Mouse (Mus musculus): ENCODE measurements around the gene Cd19.

Cd19 gene

DNA sequence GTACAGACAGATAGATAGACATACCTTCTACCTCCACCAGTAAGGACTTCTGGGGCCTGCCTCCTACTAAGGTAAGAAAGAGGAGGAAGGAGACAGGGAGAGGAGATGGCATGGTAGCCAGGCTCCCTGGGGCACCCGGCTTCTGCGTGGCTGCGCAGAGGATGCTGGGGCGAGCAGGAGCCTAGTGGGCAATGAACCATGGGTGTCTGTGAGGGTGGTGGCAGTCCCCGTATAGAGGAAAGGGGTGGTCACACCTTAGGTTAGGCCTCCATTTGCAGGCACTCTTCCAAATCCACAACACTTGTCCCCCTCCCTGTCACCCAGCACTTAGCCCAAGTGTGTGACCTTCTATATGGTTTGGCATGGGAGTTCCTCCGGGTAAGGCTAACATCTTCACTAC is at the start of gene Cd19:
TSS of gene Cd19 (minus strand) at position 165 of the 400 bp plus-strand sequence.
- no peak for DNase-seq (ENCODE audit: low spot score in 2 of 2)

DNA sequence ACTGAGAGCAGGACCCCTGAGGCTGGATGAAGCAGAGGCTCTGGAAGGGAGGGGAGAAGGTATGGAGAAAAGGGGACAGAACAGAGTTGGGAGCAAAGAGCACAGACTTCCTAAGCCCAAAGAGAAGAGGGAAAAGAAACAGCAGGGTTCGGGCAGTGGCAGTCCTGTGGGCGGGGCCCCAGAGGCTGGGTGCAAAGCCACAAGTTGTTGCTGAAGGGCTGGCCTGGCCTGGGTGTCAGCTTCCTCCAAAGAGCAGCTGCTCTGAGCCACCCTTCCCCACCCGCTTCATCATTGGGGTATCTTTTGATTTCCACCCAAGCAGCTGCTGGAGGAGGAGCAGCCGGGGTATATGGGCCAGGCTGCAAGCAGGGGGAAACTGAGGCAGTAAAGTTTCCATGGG is 49.4 kb upstream of the Cd19 start:
- no peak for DNase-seq (ENCODE audit: low spot score in 2 of 2)

DNA sequence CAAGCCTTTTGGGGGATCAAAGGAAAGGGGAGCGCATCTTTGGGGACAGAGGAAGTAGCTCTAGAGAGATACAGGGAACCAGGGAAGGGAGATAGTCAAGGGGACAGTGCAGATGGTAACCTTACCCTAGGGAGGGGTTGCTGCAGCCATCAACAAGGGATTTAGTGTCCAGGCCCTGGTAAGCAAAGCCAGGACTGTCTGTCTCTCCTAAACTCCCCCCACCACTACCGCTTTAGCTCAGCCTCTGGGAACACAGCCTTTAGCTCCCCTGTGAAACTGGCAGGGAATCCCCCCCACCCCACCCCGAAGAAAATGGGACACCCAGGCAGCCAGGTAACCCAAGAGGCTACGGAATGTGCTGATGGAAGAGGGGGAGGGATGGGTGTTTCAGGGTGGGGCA is 48.9 kb upstream of the Cd19 start:
- DNase-seq (ENCODE audit: low spot score in 2 of 2), result no peak

DNA sequence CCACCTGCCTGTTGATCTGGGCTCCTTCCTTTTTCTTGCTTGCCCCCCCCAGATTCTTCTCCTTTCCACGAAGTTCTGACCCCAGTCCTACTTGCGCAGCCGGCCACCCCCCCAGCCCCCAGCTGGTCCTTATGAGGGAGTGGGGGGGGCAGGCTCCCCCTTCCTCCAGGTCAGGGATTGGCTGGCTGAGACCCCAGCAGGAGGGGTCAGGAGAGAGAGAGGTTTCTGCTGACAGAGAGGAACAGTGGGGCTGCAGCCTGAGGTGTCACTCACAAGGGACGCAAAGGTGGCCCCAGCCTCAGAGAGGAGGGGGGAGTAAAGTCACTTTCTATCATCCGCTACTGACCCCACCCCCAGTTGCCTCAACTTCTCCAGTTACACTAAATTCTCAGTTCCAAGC is 48.3 kb upstream of the Cd19 start, which contains the start of gene Atp2a1:
TSS of gene Atp2a1 (minus strand) at position 105 of the 400 bp plus-strand sequence.
- DNase-seq (ENCODE audit: low spot score in 2 of 2), result no peak

DNA sequence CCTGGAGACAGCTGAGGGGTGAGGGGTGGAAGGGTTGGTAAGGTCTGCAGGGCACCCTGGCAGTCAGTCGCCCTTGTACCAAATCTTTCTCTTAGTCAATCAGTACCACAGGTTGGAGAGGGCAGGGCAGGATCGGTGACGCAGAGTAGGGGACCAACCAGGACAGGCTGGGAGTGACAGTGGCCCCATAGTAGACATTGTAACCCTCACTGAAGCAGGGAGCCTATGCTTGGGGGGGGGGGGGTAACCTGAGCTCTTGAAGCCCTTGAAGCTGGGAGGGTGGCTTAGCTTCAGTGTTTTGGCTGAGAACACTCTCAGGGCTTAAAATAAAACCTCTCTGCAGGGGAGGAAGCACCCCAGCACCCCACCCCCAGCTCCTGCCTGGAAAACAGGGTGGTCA is 46.9 kb upstream of the Cd19 start:
- no peak for DNase-seq (ENCODE audit: low spot score in 2 of 2)

DNA sequence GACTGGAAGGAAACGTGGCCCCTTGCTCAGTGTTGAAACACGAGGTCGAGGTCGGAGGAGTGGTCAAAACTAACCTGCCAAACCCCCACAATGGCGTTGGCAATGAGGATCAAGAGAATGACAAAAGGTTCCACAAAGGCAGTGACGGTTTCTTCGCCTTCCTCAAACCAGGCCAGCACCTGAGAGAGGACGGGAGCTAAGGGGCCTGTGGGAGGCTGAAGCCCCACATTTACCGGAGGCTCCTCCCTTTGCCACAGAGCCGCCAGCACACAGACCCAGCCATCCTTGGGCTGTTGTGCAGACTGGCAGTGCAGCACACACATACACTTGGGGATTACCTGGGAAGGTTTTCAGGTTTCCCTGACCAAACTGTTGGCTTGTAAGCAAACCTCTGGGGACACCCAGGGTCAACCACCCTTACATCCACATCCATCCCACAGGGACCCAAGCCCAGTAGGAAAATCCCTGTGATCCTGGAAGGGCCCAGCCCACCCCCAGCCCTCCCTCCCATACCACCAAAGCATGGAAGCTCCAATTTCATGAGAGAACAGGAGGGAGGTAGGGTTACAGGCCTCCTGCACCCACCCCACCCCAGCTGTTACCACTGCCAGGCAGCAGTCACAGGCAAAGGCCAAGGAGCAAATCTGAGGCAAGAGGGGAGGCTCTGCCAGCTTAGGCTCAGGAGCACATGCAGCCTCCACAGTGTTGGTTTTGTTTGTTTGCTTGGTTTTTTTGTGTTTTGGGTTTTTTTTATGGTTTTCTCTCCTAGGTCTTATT is 46.1 kb upstream of the Cd19 start:
- DNase-seq (ENCODE audit: low spot score in 2 of 2), result no peak

DNA sequence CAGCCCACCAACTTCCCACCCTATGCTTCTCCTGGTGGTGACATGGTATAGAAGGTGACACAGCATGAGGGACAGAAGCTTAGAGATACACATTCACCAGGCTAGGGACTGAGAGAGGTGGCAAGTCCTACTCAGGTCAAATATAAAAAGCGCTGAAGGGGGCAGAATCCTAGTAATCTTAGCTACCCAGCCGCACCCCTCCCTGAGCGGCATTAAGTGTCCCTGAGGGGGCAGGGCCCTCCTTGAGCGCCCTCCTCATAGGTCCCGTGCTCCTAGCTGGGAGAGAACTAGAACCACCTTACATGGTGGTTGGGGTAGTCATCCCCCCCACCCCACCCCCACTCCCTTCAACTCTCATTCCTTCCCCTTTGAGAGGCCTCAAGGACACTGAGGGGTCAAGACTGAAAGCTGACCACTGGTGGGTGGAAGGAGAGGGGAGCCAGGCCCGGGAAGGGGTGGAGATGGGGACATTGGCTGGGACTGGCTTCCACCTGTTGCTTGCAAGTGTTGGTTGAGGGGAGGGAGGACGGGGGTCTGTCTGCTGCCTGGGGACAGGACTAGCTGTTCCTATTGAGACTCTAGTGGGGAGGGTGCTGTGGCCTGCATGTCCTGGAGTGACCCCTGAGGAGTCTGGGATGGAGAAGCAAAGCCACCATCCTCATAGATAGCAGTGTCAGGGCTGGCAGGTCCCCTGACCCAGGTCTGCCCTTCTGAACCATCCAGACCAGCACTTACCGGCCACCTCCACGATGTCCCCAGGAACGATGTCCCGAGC is 44.3 kb upstream of the Cd19 start:
- DNase-seq (ENCODE audit: low spot score in 2 of 2), result no peak

DNA sequence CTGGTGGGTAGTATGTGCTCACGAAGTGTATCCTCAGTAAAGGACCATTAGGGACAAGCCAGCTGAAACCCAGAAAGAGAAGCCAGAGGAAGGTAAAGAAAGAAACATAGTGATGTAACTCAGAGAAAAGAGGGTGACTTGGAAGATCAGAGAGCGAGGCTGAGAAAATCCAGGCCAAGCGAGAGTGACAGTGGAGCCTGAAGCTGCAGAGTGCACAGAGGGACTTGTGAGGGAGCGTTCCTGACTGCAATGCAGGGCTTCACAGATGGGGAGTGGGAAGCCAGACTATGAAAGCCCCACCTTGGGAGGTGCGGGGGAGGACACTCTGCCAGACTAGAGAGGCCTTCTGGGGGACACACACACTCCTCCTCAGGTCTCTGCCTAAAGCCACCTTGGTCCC is 43.5 kb upstream of the Cd19 start:
- DNase-seq (ENCODE audit: low spot score in 2 of 2), result no peak

DNA sequence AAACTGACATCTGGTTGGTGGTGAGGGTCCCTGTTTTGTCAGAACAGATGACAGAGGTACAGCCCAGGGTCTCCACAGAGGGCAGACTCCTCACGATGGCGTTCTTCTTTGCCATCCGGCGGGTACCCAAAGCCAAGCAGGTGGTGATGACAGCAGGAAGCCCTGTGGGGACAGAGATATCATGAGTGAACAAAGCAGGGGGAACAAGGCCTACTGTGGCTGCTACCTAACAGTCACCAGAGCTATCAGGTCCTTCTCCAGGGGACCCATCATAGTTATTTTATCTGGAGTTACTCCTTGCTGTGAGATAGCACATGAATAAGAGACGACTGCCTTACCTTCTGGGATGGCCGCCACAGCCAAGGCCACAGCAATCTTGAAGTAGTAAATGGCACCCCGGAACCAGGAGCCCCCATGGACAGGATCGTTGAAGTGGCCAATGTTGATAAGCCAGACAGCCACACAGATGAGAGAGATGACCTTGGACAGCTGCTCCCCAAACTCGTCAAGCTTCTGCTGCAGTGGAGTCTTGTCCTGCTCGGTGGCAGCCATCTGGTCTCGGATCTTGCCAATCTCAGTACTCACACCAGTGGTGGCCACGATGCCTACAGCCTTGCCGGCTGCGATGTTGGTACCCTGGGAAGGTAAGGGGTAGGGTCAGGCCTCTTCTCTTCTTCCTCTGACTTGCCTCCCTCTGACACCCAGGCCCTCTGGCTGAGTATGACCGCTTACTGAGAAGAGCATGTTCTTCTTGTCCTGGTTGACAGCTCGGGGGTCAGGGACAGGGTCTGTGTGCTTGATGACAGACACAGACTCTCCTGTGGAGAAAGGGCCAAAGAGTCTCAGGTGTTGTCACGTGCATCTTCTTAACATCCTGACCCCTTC is 41.9 kb upstream of the Cd19 start:
- no peak for DNase-seq (ENCODE audit: low spot score in 2 of 2)

DNA sequence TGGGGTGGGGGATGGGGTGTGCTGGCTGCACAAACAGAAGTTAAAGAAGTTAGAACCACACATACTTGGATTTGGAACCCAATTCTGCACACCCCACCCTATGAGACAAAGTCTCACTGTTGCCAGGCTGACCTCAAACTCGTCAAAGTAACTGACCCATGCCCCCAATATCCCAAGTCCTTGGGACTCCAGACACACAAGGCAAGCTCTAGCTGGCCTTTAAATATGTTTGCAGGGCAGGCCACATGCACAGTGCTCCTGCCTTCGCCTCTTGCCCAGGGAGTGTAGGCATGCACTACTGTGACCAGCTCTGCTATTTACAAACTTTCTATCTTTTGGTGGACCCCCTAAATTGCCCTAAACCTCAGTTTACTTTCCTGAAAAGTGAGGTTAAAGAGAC is 40.6 kb upstream of the Cd19 start:
- DNase-seq (ENCODE audit: low spot score in 2 of 2), result no peak

DNA sequence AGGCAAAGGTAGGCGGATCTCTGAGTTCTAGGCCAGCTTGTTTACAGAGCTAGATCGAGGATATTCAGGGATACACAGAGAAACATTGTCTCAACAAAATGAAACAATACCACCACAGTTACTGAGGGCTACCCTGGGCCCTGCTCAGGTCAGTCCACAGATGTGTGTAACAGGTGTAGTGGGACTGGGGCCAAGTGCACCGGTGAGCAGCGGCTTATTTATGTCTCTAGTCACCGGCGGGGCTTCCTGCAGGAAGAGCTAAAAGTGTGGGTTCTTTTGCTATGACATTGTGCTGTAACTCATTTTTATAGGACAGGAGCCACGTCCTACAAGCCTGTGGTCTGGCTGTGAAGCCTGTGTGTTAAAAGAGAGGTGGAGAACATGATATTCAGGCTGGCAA is 39.2 kb upstream of the Cd19 start:
- DNase-seq (ENCODE audit: low spot score in 2 of 2), result no peak

DNA sequence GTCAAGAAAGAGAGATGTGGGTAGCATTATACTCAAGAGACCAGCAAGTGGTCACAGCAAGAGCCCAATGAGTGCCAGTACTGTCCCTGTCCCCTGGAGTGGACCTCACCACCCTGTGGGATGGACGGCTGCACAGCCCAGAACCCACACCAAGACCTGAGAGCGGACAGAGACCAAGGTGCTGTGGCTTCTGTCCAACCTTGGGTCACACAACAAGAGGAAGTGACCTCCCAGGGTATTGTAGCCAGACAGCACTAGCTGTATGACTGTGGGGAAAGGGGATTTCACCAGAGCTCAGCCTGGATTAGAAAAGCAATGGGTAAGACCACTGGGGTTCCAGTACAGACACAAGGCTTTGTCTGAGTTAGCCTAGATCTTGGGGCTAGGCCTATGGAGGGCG is 37.6 kb upstream of the Cd19 start:
- no peak for DNase-seq (ENCODE audit: low spot score in 2 of 2)

DNA sequence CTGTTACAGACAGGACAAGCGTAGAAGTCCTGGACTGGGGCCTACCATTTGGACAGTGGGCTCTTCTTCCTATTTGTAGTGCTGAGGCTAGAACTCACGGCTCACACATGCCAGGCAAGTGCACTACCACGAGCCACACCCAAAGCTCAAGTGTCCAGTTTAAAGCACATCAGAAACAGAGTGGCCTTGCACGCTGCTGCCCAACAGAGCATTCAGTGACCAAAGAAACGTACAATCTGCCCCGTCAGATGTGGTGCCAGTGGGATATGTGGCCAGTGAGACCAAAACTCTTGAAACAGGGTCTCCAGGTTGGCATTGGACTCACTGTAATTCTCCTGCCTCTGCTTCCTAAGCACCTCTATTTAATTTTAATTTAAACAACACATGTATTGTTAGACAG is 36.0 kb upstream of the Cd19 start:
- DNase-seq (ENCODE audit: low spot score in 2 of 2), result no peak

DNA sequence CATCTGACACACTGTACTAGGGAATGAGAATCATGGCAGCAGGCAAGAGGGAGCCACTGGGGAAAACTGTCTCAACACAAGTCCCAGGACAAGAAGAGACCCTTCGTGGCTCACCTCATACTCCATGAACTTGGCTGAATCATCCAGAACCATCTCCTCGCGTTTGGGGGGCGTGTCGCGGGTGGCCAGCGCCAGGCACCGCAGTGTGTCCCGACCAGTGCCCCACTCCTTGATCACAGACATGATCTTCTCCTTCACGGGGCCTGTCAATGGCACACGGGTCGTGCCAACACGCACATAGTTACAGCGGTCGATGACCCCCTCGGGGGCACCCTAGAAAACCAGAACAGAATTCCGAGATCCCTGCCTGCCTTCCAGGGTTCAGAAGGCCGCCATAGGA is 35.3 kb upstream of the Cd19 start:
- no peak for DNase-seq (ENCODE audit: low spot score in 2 of 2)

DNA sequence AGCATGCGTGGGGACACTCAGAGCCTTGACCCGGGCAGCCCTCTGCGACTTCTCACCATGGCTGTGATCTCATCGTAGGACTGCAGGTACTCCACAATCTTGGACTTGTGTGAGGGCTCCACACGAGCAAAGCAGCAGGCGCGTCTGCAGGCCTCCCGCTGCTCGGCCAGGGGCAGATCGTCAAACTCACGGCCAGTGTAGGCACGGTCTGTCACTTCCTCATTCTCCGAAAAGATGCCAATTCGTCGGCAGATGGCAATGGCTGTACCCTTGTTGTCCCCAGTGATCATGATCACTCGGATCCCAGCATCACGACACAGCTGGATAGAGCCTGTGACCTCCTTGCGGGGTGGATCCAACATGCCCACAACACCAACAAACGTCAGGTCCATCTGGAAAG is 33.8 kb upstream of the Cd19 start:
- DNase-seq (ENCODE audit: low spot score in 2 of 2), result no peak

DNA sequence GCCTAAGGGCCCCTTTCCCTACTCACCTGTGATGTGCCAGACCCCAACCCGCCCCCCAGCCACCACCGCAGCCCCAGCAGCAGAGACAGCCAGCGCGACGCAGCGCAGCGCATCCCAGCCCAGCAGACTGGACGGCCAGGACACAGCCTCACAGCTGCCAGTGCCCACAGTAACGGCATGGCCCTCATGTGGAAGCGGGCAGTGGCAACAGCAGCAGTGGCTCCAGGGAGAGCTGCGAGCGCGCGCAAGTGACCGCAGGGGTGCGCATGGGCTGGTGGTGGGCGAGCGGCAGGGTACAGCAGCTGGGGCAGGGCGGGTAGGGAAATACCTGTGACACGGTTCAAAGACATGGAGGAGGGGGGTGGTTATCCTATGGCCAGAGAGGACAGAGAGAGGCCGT is 31.5 kb upstream of the Cd19 start:
- no peak for DNase-seq (ENCODE audit: low spot score in 2 of 2)

DNA sequence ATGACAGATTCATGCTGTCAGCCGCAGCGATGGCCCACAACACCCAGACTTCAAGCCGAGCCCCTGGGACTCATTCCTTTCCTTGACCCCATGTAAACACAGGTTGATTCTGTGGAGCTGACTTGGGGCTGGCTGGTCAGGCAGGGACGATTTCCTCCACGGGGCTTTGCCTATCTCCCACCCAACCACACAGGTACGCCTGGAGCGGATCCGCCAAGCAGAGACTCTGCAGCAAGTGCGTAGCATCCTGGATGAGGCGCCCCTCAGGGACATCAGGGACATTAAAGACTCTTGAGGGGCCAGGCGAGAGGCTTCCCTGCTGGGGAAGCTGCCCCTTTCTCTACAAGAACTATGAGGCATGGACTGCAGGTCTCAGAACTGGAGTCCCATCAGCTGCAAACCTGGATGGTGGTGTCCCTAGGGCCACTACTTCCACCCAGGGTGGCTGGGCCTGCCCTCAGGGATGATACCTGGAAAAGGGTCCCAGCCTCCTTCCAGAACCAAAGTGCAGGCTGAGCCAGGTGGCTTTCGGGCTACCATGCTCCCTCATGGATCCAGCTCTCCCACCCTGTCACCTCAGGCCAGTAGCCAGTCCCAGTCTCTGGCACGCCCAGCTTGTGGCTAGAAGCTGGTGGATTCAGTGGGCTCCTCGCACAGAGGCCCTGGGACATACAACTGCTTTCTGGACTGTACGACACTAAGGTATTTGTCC is 30.6 kb upstream of the Cd19 start:
- DNase-seq (ENCODE audit: low spot score in 2 of 2), result no peak

DNA sequence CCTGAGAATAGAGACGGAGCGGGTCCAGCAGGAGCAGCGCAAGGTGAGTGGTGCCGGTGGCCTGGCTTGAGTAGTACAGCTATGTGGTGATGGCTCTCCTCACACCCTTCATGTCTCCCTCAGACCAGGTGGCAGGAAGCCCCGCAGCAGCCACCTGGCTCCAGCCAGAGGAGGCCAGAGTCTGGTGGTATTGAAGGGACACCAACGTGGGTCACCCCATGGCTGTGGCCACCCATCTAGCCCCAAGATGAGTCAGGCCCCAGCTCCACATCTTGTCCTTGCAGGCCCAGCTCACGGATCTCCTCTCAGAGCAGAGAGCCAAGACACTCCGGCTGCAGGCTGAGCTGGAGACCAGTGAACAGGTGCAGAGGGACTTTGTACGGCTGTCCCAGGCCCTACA is 29.8 kb upstream of the Cd19 start:
- no peak for DNase-seq (ENCODE audit: low spot score in 2 of 2)

DNA sequence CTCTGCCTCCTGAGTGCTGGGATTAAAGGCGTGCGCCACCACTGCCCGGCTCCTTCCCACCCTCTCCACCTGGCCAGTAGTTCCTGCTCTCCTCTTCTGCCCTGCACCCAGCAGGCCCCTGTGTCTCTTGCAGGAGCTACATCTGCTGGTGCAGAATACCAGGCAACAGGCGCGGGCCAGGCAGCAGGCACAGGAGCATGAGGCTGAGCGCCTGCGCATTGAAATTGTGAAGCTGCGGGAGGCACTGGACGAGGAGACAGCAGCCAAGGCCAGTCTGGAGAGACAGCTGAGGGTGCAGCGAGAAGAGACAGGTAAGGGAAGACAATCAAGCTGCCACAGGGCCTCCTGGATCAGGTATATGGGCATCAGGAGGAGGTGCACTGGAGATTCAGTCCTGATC is 29.3 kb upstream of the Cd19 start:
- no peak for DNase-seq (ENCODE audit: low spot score in 2 of 2)

DNA sequence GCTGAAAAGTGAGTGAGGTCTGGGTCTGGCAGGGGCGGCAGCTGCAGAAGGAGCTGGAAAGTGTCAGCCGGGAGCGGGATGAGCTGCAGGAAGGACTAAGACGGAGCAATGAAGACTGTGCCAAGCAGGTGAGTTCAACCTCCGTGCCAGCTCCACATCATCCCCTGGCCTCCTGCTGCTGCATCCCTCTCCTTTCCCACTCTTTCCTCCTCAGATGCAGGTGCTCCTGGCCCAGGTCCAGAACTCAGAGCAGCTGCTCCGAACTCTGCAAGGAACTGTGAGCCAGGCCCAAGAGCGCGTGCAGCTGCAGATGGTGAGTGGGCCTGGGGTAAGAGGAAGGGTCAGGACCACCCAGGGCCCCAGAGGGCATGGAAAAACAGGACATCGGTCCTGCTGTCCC is 25.4 kb upstream of the Cd19 start:
- DNase-seq (ENCODE audit: low spot score in 2 of 2), result no peak

DNA sequence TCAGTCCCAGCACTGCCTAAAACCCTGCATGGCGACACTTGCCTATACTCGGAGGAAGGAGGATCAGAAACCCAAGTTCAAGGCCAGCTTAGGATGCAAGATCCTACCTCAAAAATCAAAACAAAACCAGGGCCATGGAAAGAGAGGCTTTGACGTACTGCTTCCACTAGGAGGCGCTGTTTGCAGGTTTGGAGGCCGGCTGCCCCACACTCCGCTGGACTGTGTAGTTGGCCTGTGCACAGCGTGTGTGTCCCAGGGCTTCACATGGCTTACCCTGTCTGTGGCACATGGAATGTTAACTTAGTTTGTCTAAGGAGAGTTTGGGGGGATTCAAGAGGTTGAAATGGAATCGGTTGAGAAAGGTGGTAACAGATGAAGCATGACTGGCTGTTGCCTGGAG is 22.2 kb upstream of the Cd19 start:
- peak in 1 of 2 experiments; percentile 38 for DNase-seq (ENCODE audit: low spot score in 2 of 2)

DNA sequence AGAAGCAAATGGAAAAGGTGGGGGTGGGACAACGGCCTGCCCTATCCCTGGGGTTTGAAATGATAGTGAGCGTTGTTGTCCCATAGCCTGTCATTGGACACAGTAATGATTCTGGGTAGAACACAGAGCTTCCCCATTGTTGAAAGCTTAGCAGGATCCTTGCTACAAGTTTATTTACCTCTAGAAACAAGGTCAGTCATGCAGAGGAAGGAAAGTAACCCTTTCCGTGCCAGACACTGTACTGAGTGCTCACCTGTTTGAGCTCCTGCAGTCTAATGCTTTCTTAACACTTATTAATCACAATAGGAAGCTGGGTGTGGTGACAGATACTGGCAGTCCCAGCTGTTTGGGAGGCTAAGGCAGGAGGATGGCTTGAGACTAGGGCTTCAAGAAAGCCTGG is 21.1 kb upstream of the Cd19 start:
- no peak for DNase-seq (ENCODE audit: low spot score in 2 of 2)
